Mouse (Mus musculus): Measurements from ENCODE around the gene Rcor2. TPM values are rescaled to one million over a fixed set of nuclear protein-coding genes. Genes with fewer than 3 reads are reported as not detected.

The Rcor2 gene
- polyA plus RNA-seq, 1 experiment from 2014 or later: 4.0 TPM

DNA sequence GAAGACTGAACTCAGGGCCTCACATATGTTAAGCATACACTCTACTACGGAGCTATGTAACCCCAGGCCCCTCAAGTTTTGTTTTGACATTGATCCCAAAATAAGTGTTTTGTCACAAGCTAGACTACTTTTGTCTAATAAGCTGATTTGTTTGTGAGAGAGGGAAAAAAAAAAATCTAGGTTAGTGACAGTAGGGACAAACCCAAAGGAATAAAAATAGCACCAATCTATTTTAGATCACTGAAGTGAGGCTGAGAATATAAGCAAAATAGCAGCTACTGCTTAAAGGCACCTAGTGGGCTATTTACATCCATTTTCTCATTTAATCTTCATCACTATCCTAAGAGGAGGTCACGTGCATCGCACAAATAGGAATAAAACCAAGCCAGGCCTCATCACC lies 27.6 kb upstream of the Rcor2 start:
- WGBS (ENCODE audit: insufficient replicate concordance): 85% methylated on average over 3 of the region's 3 CpGs

DNA sequence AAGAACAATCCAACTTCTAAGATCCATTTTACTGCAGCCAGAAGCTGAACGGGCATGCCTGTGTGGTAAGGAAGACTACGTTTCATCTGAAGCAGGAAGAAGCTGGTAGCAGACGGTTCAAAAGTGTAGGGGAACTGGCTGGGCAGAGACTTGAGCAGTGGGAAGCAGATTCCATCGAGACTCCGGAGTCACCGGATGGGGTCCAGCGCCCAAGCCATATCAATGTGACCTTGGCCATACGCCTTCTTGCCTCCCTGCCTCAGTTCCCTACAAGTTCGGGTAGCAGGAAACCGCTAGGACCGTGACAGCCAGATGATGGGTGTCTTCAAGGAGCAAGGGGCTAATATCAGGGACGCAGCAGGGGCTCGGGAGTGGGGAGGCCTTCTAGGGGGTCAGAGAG lies 26.8 kb upstream of the Rcor2 start:
- Histone ChIP-seq H3K4me2 (peak overlapping the region; percentile 95), H3K9me3 (replicated peaks) (no peaks in the 10 kb centered on the region), H3K27ac (peak overlapping the region; percentile 87), H3K27me3 (replicated peaks) (0 out of 2 replicates have a peak, but pooled peaks cover 23% of the 10 kb centered on the region), H3K4me1 (peaks cover 44% of the 10 kb centered on the region), H3K9ac (peak overlapping the region; percentile 89), H3K36me3 (peaks cover 35% of the 10 kb centered on the region), H3K4me3 (peak overlapping the region; percentile 82)
- ATAC-seq: no peak
- WGBS (ENCODE audit: insufficient replicate concordance): 1% methylated on average over 13 of the region's 13 CpGs

More for the DNA sequence above, 27.6 kb upstream of the Rcor2 start:
- Histone ChIP-seq H3K27ac (peak overlapping the region; percentile 87; the same call in 1 of the 2 replicates), H3K36me3 (peaks cover 40% of the 10 kb centered on the region), H3K4me1 (peaks cover 44% of the 10 kb centered on the region), H3K4me3 (peak overlapping the region; percentile 82), H3K4me2 (peak overlapping the region; percentile 95), H3K9ac (peak overlapping the region; percentile 89), H3K9me3 (replicated peaks) (no peaks in the 10 kb centered on the region), H3K27me3 (replicated peaks) (0 out of 2 replicates have a peak, but pooled peaks cover 16% of the 10 kb centered on the region)
- no peak for ATAC-seq

DNA sequence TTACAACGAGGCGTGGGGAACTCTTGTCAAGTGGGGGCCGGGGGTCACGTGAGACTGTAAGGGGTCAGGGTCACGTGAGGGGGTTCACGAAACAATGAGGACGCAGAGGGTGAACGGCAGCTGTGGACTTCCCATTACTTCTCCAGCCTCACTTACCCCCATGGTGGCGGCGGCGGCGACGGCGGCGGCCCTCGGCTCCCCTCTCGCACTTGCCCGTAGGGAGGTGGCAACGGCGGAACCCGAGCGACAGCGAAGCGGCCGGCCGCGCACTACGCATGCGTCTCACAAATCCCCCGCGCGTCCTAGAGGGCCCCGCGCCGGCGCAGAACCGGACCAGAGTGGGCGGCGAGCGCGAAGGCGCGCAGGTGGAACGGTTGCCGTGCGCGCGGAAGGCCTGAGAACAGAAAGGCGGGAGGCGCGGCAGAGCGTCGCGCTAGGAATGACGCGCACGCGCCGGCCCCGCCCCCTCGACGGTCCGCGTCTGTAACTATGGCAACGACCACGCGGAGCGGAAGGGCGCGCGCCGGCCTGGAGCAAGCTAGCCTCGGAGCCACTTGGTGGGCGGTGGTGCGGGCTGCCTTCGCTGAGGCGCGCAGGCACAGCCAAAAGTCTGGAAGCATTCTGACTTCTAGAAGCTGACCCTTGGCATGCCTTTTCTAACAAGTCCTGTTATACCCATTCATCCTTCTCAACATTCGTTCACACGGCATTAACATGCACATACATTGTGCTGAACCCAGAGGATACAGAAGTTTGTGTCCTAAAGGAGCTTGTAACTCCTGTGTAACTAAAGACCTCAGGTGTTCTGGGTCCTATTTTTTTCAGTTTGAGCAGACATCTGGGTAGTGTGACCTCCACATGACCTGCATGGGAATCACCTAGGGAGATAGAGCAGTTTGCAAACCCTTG lies 26.1 kb upstream of the Rcor2 start, which contains the start of gene Naa40:
Naa40 (minus strand) TSS at position 402 of the 909 bp plus-strand sequence.
- WGBS (ENCODE audit: insufficient replicate concordance): 1% methylated on average over 80 of the region's 80 CpGs
- H3K4me3 ChIP-seq: peak within 1 kb of the TSS; percentile 82
- H3K27me3 ChIP-seq (replicated peaks): 0 out of 2 replicates have a peak, but pooled peaks cover 23% of the 10 kb centered on the region
- peak; percentile 97 for ATAC-seq
- H3K9ac ChIP-seq: peak within 1 kb of the TSS; percentile 89
- H3K36me3 ChIP-seq: peaks cover 29% of the 10 kb centered on the region
- peak within 1 kb of the TSS; percentile 87 for H3K27ac ChIP-seq
- peak within 1 kb of the TSS; percentile 95 for H3K4me2 ChIP-seq
- no peaks in the 10 kb centered on the region for H3K9me3 ChIP-seq (replicated peaks)
- peaks cover 41% of the 10 kb centered on the region for H3K4me1 ChIP-seq

DNA sequence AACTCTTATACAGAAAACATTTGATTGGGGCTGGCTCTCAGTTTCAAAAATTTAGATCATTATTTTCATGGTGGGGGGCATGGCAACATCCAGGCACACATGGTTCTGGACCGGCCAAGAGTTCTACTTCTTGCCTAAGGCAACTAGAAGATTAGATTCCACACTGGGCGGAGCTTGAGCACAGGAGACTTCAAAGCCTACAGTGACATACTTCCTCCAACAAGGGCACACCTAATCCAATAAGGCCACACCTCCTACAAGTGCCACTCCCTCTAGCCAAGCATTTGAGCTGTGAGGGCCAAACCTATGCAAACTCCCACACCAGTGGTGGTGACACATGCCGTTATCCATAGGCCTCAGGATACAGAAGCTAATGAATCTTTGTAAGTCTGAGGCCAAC lies 21.1 kb upstream of the Rcor2 start:
- Histone ChIP-seq H3K9ac (no peak overlapping the region), H3K4me2 (no peak overlapping the region), H3K9me3 (replicated peaks) (no peaks in the 10 kb centered on the region), H3K27ac (no peak overlapping the region), H3K36me3 (no peaks in the 10 kb centered on the region), H3K4me1 (peaks cover 14% of the 10 kb centered on the region), H3K4me3 (no peak overlapping the region), H3K27me3 (replicated peaks) (0 out of 2 replicates have a peak, but pooled peaks cover 23% of the 10 kb centered on the region)
- peak; percentile 51 for ATAC-seq
- 48% methylated on average over 3 of the region's 3 CpGs for WGBS (ENCODE audit: insufficient replicate concordance)

DNA sequence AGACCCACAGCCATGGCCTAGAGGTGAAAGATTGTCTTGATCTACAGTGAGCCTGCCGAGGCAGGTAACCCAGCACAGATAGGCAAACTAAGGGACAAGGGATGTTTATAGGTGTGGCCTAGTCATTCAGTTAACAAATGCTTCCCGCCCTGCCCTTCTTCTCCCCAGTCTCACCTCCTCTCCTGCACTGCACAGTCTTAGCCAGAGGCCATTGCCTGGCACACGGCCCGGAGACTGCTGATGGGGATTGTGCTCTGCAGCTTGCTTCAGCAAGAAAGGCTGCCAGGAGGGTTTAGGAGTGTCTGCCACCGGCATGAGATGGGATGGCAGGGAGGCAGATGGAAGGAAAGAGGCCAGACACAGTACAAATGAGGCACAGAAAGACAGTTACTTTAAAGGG lies 9.2 kb upstream of the Rcor2 start:
- Histone ChIP-seq H3K4me2 (no peak overlapping the region), H3K27ac (no peak overlapping the region), H3K9ac (no peak overlapping the region), H3K4me3 (no peak overlapping the region), H3K27me3 (replicated peaks) (peaks cover under 1% of the 10 kb centered on the region; the same call in 1 of the 2 replicates), H3K9me3 (replicated peaks) (0 out of 2 replicates have a peak, but pooled peaks cover 5% of the 10 kb centered on the region), H3K4me1 (no peaks in the 10 kb centered on the region), H3K36me3 (no peaks in the 10 kb centered on the region)
- WGBS (ENCODE audit: insufficient replicate concordance): 65% methylated on average over 5 of the region's 5 CpGs
- ATAC-seq: no peak

DNA sequence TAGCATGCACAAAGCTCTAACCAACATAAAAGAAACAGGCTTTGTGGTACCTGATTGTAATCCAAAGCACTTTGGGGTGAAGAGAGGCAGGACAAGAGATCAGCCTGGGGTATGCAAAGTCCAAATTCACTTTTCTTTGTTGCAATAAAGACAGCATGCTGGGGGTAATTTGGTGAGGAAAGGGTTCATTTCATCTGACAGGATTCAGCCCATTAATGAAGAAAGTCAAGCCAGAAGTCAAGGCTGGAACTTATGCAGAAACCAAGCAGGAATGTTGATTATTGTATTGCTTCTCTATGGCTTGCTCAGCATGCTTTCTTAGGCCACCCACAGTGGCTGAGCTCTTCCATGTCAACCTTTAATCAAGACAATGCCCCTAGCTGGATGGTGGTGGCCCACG lies 5.6 kb upstream of the Rcor2 start:
- Histone ChIP-seq H3K4me3 (no peak overlapping the region), H3K27ac (no peak overlapping the region), H3K4me2 (no peak overlapping the region), H3K27me3 (replicated peaks) (peaks cover 29% of the 10 kb centered on the region), H3K4me1 (peaks cover 22% of the 10 kb centered on the region), H3K9me3 (replicated peaks) (0 out of 2 replicates have a peak, but pooled peaks cover 5% of the 10 kb centered on the region), H3K9ac (no peak overlapping the region), H3K36me3 (no peaks in the 10 kb centered on the region)
- ATAC-seq: no peak
- WGBS (ENCODE audit: insufficient replicate concordance): 82% methylated on average over 1 of the region's 1 CpGs

DNA sequence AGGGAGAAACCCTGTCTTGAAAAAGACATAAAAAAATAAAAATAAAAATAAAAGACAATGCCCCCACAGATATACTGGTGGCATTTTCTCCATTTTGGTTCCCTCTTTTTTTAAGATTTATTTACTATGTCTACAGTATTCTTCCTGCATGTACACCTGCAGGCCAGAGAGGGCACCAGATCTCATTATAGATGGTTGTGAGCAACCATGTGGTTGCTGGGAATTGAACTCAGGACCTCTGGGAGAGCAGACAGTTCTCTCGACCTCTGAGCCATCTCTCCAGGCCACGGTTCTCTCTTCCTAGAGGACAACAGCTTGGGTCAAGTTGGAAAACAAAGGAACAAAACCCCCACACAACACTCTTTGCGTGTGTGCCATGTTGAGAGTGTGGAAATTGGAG lies 5.2 kb upstream of the Rcor2 start:
- H3K4me1 ChIP-seq: peaks cover 26% of the 10 kb centered on the region
- H3K9me3 ChIP-seq (replicated peaks): 0 out of 2 replicates have a peak, but pooled peaks cover 5% of the 10 kb centered on the region
- no peak overlapping the region for H3K27ac ChIP-seq
- 71% methylated on average over 3 of the region's 3 CpGs for WGBS (ENCODE audit: insufficient replicate concordance)
- H3K9ac ChIP-seq: no peak overlapping the region
- peaks cover 34% of the 10 kb centered on the region for H3K27me3 ChIP-seq (replicated peaks)
- H3K4me3 ChIP-seq: no peak overlapping the region
- no peaks in the 10 kb centered on the region for H3K36me3 ChIP-seq
- no peak overlapping the region for H3K4me2 ChIP-seq
- ATAC-seq: no peak

DNA sequence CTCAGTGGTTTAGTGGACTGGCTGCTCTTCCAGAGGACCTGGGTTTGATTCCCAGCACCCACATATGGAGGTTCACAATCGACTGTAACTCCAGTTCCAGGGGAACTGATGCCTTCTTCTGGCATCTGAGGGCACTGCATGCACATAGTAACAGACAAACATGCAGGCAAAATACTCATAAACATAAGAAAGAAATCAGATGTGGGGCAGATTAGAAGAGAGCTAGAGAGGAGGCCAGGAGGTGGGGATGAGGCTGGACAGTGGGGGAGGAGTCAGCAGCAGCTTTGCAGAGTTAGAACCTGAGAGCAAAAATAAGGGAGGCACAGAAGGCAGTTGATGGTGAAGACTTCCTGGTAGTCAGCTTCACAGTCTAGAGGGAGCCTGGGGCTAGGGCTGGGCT lies 4.5 kb upstream of the Rcor2 start:
- H3K4me3 ChIP-seq: no peak overlapping the region
- peaks cover 33% of the 10 kb centered on the region for H3K4me1 ChIP-seq
- H3K27ac ChIP-seq: no peak overlapping the region
- no peak for ATAC-seq
- H3K9me3 ChIP-seq (replicated peaks): 0 out of 2 replicates have a peak, but pooled peaks cover 5% of the 10 kb centered on the region
- no peak overlapping the region for H3K9ac ChIP-seq
- no peak overlapping the region for H3K4me2 ChIP-seq
- H3K36me3 ChIP-seq: no peaks in the 10 kb centered on the region
- 61% methylated on average over 1 of the region's 1 CpGs for WGBS (ENCODE audit: insufficient replicate concordance)
- peaks cover 40% of the 10 kb centered on the region for H3K27me3 ChIP-seq (replicated peaks)

DNA sequence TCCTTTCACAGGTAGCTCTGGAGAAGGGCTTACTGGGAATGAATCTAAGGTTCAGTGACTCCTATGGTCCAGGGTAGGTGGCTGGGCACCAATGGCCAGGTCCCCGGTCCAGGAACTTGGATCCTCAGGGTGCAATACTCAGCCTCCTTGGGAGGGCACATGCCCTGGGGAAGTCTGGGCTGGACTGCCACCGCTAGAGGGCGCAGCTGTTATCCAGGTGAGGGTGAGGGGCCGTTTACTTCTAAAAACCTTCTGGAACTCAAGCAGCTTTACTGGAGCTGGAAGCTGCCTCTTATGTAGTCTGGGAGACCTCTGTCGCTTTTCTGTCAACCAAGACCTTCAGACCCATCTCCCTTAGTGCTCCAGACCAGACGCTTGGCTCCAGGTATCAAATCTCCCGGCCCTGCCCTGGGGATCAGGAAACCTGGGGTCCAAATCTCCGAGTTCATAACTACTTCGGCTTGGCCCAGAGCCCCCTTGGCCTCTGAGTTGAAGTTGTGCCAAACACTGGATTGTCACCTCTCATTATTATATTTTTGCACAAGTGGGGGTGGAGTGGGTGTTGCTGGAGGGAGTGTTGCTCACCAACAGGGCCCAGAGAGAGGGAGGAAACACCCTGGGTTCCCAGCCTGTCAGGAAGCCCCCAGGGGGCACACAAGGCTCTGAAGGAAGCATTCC lies 2.9 kb upstream of the Rcor2 start:
- Histone ChIP-seq H3K9me3 (replicated peaks) (0 out of 2 replicates have a peak, but pooled peaks cover 5% of the 10 kb centered on the region), H3K4me3 (no peak overlapping the region), H3K9ac (no peak overlapping the region), H3K4me1 (peaks cover 49% of the 10 kb centered on the region), H3K4me2 (no peak overlapping the region), H3K36me3 (no peaks in the 10 kb centered on the region), H3K27ac (no peak overlapping the region), H3K27me3 (replicated peaks) (peaks cover 56% of the 10 kb centered on the region)
- WGBS (ENCODE audit: insufficient replicate concordance): 22% methylated on average over 9 of the region's 9 CpGs
- no peak for ATAC-seq

DNA sequence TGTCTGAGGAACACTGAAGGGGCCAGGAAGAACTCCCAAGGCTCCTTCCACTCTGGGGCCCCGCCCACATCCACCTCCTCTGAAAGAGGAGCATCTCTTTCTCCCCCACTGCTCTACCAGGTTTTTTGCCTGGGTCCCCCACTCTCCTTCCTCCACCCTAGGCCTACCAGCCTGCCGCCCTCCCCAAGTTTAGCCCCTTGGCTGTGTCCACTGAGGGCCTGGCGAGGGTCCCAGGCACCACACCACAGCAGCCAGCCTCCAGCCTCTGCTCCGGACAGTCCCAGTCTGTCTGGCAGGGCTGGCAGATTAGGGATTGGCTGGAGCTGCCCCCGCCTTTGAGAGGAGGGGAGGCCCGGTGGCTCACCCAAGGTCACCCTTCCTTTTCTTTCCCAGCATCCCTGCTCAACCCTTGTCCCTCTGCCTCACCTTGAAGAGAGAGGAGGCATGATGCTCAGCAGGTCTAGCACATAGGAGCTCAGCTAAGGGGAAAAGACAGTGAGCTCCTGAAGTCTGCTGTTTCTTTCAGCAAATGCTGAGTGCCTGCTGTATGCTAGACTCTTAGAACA lies 2.3 kb upstream of the Rcor2 start:
- peaks cover 55% of the 10 kb centered on the region for H3K4me1 ChIP-seq

DNA sequence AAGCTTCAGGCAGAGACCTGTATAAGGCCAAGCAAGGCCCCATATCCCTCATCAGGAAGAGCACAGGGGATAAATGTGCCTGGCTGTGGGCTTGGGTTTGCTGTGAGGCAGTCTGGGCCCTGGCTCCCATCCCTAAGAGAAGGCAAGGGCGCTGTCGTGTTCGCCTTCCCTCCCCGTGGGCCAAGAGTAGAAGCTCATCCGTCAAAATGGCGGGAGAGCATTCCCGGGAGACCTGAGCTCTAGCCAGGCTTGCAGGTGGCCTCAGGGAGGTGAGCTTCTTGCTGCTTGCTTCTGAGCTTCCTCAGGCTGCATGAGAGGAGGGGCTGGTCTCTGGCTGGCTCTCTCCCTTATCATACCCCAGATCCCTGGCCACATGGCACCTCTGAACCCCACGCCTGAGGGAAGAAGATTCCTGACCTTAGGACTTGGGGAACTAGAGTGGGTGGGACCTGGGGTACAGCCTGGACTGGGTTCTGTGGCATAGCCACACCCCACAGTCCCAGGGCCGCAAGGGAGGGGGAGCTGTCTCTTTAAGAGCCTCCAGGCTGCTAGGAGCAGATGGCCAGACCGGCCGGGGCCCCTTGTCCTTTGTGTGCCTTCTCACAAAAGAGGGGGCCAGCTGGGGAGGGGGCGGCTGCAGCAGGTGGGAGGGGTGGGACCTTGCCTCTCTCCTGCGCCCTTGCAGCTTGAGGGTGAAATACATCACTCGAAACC lies 1.5 kb upstream of the Rcor2 start:
- Histone ChIP-seq H3K27ac (no peak overlapping the region), H3K36me3 (peaks cover 3% of the 10 kb centered on the region; the same call in 1 of the 2 replicates), H3K9me3 (replicated peaks) (0 out of 2 replicates have a peak, but pooled peaks cover 5% of the 10 kb centered on the region), H3K27me3 (replicated peaks) (peaks cover 63% of the 10 kb centered on the region), H3K4me3 (no peak overlapping the region), H3K9ac (no peak overlapping the region), H3K4me2 (0 out of 2 replicates have a peak overlapping the region, but pooled peaks have one; percentile 6), H3K4me1 (peaks cover 58% of the 10 kb centered on the region)
- no peak for ATAC-seq
- 32% methylated on average over 14 of the region's 14 CpGs for WGBS (ENCODE audit: insufficient replicate concordance)

More for the DNA sequence above, 2.3 kb upstream of the Rcor2 start:
- H3K4me3 ChIP-seq: no peak overlapping the region
- no peak overlapping the region for H3K9ac ChIP-seq
- ATAC-seq: no peak
- H3K36me3 ChIP-seq: no peaks in the 10 kb centered on the region
- H3K27ac ChIP-seq: no peak overlapping the region
- no peak overlapping the region for H3K4me2 ChIP-seq
- 46% methylated on average over 6 of the region's 6 CpGs for WGBS (ENCODE audit: insufficient replicate concordance)
- peaks cover 63% of the 10 kb centered on the region for H3K27me3 ChIP-seq (replicated peaks)
- 0 out of 2 replicates have a peak, but pooled peaks cover 5% of the 10 kb centered on the region for H3K9me3 ChIP-seq (replicated peaks)

Measured in liver, embryonic 12.5 days (tissue).